Mouse (Mus musculus) liver (tissue): ENCODE measurements at regions not wholly inside any gene's neighbourhood (a gene's known extent, or its start where the extent isn't known, plus 50 kb on each side); places are given as distances from the start of the nearest gene placed in this dataset.

Experiments
- DNase-seq: peaks from one replicate; pipeline ENCODE4 v3.0.0-alpha.2; 2020; ENCODE audit warnings: mixed read lengths

GRCm38 (mm10) chr1:76392536-76392935 lies 846.5 kb downstream of the Slc4a3 start:
- no peak for DNase-seq

- DNase-seq = no peak
Measured at GRCm38 (mm10) chr1:76394038-76394437, 848.0 kb downstream of the Slc4a3 start.

- DNase-seq = no peak
Measured at GRCm38 (mm10) chr1:76402854-76403253, 856.8 kb downstream of the Slc4a3 start.

GRCm38 (mm10) chr1:76404003-76404402 lies 857.9 kb downstream of the Slc4a3 start:
- no peak for DNase-seq

- DNase-seq = no peak
Measured at GRCm38 (mm10) chr1:76410813-76411212, 864.7 kb downstream of the Slc4a3 start.

- DNase-seq = no peak
Measured at GRCm38 (mm10) chr1:76420525-76420924, 874.5 kb downstream of the Slc4a3 start.

GRCm38 (mm10) chr1:76427439-76427838 lies 881.4 kb downstream of the Slc4a3 start:
- DNase-seq = no peak

- no peak for DNase-seq
Measured at GRCm38 (mm10) chr1:76430041-76430610, 884.1 kb downstream of the Slc4a3 start.

- no peak for DNase-seq
Measured at GRCm38 (mm10) chr1:76433481-76433941, 887.4 kb downstream of the Slc4a3 start.

GRCm38 (mm10) chr1:76450539-76451214 lies 904.6 kb downstream of the Slc4a3 start:
- no peak for DNase-seq

GRCm38 (mm10) chr1:76453160-76453710 lies 907.2 kb downstream of the Slc4a3 start:
- DNase-seq = no peak

- DNase-seq = no peak
Measured at GRCm38 (mm10) chr1:76466562-76466961, 920.5 kb downstream of the Slc4a3 start.

GRCm38 (mm10) chr1:76484193-76484592 lies 938.1 kb downstream of the Slc4a3 start:
- no peak for DNase-seq

- DNase-seq = no peak
Measured at GRCm38 (mm10) chr1:76487481-76487880, 941.4 kb downstream of the Slc4a3 start.

GRCm38 (mm10) chr1:76489681-76490492 lies 943.8 kb downstream of the Slc4a3 start:
- no peak for DNase-seq

- no peak for DNase-seq
Measured at GRCm38 (mm10) chr1:76490719-76491118, 944.7 kb downstream of the Slc4a3 start.

GRCm38 (mm10) chr1:76491187-76491586 lies 945.1 kb downstream of the Slc4a3 start:
- no peak for DNase-seq

- DNase-seq = no peak
Measured at GRCm38 (mm10) chr1:76505150-76505549, 959.1 kb downstream of the Slc4a3 start.

GRCm38 (mm10) chr1:76508821-76509220 lies 962.8 kb downstream of the Slc4a3 start:
- DNase-seq = no peak

GRCm38 (mm10) chr1:76509486-76509885 lies 963.4 kb downstream of the Slc4a3 start:
- DNase-seq = no peak

- DNase-seq = no peak
Measured at GRCm38 (mm10) chr1:76512156-76512555, 966.1 kb downstream of the Slc4a3 start.

- DNase-seq = no peak
Measured at GRCm38 (mm10) chr1:76513490-76513889, 967.4 kb downstream of the Slc4a3 start.

GRCm38 (mm10) chr1:76529531-76529930 lies 983.5 kb downstream of the Slc4a3 start:
- peak; percentile 4 for DNase-seq
